Mouse (Mus musculus) right cerebral cortex, postnatal 14 days (tissue): ENCODE measurements around the gene Ppp1r15a.

ENCODE experiments used
- DNase-seq: peaks from one replicate; pipeline ENCODE4 v3.0.0; 2022

Ppp1r15a gene

DNA sequence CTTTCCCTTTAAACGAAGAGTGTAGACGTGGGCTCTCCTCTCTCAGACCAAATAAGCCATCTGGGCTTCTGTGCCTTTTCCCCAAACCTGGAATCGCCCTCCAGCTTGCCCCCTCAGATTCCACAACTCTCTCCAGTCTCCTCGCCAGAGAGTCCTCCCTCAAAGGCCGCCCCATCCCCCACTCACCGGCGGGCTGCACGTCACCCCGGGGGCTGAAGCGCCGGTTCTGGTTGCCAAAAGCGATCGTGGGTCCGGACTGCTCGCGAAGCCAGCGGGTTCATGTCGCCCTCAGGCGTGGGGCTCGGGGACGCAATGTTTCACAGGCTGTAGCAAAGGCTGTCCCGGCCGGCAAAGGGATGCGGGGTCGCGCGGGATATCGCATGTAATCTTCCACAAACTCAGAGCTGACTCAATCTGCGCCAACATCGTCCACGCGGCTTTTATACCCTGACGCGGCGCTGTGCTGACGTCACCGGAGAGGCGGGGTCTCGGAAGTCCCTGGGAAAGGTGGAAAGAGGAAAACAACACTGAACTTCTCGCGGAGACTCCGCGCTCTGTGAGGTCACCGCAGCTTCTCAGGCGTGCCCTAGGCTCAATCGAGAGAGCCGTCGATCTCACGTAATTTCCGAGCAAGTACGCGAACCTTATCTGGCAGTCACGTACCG is at the start of gene Ppp1r15a, which contains the start of gene Plekha4:
Ppp1r15a (minus strand) TSS at position 460 of the 665 bp plus-strand sequence.
Plekha4 (plus strand) TSS at position 522 of the 665 bp plus-strand sequence.
- DNase-seq: peak; percentile 91

DNA sequence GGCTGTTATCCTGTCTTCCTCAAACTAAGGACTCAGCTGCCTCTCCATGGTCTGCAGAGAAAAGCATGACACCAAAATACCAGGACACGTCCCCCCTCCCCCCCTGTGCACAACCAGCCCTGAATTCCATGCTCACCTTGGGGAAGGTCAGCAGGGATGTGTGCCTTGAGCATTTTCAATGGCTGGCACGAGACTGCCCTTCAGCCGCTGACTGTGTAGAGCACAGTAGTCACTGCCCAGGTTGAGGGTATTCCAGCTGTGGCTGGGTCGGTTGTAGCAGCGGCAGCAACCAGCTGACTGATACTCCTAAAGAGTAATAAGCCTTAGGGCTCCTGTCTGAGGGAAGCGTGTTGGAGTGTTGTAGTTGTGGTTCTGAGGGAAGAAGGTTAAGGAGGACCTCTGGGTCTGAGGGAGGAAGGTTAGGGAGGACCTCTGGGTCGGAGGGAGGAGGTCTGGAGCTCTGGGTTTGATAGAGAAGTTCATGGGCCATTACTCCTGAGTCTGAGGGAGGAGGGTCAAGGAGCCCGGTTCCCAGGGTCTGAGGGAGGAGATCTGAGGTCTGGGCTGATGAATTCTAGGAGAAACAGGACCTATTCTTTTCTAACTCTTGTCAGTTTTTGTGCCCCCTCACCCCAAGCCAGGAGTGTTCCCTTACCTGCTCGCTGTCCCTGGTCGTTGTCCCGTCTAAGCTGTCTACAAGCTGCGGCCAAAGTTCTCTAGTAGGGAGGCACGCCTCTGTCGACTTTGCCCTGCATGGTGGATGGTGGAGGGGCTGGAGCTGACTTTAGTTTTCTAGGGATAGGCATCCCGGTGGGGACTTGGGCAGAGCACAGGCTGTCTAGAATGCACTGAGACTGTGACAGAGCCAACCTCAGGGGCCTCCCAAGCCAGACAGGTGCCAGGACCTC is 48.7 kb upstream of the Ppp1r15a start:
- no peak for DNase-seq

DNA sequence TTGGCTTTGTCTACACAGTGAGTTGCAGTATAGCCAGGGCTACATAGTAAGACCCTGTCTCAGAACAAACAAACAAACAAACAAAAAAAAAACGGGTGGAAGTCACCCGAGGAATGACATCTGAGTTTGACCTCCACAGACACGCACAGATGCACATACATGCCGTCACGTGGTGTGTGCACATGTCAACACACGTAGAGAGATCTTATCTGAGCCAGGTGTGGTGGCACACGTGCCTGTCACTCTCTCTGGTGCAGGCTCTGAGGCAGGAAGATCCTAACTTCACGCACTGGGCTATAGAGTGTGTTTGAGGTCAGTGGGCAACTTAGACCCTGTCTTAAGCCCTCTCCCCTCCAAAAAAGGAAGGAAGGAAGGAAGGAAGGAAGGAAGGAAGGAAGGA is 47.9 kb upstream of the Ppp1r15a start:
- no peak for DNase-seq

- no peak for DNase-seq
Observed at GRCm38 (mm10) chr7:45571966-45572365, 45.9 kb upstream of the Ppp1r15a start.

DNA sequence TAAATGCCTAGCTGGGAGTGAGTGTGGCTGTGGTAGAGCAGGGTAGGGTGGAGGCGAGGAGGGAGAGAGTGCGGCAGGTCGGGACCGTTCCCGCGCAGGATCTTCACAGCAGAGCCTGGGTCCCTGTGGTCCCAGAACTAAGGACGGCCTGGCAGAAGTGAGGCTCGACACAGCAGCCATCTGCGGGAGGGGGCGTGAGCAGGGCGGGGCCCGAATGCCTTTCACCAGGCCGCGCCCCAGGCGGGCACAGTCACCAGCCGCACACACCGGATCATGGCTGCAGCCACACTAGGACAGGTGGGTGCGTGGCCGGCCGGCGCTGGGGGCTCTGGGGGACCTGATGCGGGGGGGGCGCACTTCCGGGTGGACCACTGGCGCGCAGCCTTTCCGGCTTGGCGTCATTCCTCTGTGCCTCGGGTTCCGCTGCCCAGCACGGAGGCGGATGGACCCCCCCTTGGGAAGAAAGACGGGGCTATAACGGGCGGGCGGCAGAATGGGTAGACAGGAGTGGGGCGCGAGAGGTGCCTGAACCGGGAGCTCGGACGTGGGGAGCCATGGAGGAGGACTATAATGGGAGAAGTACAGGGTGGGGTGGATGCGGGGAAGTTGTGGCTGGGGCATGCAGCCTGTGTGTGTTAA is 44.2 kb upstream of the Ppp1r15a start, which contains the start of gene Bcat2:
Bcat2 (plus strand) TSS at position 51 of the 639 bp plus-strand sequence.
- peak; percentile 77 for DNase-seq

DNA sequence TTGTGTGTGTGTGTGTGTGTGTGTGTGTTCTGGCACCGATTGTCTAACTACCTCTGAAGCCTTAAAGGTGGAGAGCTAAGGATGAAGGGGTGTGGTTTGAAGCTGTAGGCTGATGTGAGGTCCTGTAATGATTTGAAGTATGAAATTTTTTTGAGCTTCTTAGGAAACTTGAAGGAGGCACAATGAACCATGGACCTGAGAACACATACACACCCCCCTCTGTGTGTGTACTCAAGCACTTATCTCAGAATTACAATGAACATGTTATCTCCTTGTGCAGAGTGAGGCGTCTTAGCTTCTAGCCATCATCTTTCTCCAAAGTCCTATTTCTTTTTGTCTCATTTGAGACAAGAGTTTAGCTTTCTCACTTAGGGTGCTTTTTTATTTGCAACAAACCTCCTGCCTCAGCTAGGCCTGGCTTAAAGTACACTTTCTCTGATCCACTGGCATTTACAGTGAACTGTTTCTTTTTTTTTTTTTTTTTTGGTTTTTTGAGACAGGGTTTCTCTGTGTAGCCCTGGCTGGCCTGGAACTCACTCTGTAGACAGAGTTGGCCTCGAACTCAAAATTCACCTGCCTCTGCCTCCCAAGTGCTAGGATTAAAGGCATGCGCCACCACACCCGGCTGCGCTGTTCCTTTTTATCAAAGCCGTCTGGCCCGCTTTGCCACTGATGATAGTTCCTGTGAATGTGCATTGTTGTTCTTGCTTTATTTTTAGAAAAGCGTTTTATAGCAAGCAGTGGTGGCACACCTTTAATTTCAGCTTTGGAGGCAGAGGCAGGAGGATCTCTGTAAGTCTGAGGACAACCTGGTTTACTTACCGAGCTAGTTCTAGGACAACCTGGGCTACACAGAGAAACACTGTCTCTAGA is 42.8 kb upstream of the Ppp1r15a start:
- DNase-seq: no peak

DNA sequence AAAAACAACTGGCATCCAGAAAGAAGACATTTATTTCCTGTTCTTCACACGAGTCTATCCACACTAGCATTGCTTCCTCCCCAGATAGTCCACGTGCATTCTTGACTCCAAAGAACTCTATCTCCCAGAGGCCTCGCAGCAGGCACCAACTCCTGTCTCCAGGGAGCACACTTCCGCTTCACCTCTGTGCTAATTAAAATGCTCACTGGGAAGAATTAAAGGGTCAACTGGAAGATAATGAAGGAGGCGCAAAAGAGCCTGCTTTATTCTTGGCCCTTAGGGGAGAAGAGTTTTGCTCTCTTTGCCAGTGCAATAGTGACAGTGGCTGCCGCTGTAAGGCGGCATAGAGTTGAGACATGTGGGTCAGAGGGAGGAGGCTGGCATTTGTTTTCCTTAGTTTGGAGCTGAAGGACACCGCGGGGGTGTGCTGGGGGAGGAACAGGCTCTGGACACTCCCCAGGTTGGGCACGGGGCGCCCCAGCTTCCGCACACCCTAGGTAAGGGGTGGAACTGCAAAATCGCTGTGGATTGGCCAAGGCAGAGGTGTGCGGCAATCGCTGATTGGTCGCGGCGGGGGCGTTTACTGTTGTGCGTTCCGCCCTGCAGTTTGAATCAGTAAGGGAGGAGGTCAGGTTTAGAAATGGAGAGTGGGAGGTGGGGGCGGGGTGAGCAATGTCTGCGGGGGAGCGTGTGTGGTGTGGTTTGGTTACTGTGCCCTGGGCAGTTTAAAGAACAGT is 41.9 kb upstream of the Ppp1r15a start:
- DNase-seq: peak; percentile 87

DNA sequence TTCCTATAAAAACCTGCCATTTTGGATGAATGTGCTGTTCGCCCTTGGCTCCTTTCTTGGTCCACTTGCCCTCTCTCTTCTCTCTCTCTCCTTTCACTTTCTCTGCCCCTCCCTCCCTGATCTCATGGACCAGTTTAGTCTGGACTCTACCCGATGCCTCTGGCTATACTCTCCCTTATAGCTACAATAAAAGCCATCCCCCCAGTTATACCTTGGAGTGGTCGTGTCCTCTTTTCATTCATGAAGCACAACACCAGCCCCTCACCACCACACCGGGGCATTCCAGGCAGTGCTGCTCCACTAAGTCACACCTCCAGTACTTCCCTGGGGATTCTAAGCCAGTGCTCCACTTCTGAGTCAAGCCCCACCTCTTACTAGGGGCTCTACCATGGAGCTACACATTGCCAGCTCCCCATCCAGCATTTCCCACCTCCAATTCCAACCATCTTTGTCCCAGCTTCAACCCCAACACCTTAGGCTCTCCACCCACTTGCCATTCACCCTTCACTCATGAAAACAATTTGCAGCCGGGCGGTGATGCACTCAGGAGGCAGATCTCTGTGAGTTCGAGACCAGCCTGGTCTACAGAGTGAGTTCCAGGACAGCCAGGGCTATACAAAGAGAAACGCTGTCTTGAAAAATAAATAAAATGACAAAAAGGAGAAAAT is 41.2 kb upstream of the Ppp1r15a start:
- no peak for DNase-seq

GRCm38 (mm10) chr7:45565446-45565845 is 39.4 kb upstream of the Ppp1r15a start:
- DNase-seq: no peak

GRCm38 (mm10) chr7:45564811-45565210 is 38.7 kb upstream of the Ppp1r15a start:
- DNase-seq: no peak

DNA sequence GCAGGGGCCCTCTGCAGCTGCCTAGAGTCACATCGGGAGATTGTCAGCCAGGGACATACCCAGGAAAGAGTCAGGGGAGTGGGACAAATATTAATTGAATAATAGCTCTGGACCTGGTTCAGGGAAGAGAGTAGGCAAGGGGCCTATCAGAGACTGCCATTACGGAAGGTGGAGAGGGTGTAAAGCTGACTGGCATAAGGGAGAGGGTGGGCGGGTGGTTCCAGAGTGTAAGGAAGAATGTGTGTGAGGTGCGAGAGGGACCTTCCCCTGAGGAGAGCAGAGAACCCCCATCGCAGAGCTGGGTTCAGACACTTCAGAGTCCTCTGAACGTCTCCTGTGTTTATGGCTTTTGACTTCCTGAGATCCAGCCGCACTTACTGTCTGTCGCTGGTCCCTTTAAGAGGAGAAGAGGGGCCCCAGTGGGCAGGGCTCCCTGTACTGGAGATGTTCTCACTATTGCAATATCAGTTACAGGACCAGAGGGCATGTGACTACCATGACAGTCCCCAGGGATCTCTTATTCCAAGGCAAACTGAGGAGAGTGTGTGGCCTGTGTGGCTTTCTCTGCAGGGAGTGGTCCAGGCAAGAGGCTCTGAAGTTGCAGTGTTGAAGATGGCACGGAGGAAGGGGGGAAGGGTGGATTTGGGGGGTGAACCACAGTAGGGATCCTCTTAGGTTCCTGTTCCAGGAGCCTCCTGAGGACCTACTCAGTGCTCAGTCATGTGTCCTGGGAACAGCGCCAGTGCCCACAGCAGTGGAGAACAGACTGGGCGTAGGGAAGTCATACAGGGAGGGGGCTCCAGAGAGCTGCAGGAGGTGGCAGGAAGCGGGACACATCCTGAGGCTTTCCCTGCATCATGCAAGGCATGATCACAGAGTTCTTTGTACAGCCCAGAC is 35.8 kb upstream of the Ppp1r15a start:
- DNase-seq: no peak

DNA sequence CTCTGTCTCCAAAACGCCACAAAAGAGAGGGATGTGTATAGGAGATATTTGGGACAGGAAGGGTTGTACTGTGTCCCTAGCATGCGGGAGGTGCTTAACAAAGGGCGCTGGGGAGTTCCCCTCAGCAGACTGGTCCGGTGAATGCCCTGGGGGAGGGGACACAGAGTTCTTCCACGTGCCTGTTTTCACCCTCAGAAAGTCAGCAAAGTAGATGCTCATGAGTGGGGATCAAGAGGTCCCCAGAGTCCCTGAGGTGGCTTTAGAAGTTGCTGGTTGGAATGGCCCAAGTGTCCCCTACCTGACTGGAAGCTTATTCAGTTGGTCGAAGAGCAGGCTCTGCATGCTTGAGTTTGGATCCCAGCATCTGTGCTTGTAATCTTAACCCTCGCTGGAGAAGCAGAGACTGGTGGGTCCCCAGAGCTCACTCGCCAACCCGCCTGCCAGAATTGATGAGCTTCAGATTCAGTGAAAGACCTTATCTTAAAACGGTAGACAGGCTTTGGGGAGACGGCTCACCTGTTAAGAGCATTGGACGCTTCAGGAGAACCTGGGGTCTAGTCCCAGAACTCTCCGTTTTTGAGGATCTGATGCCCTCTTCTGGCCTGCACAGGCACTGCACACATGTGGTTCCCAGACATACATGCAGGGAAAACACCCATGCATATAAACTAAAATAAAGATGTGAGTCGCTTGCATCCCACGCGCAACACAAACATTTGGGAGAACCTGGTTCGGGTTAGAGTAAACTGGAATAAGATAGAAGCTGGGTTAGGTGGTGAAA is 35.0 kb upstream of the Ppp1r15a start:
- DNase-seq: peak; percentile 74

GRCm38 (mm10) chr7:45560241-45560640 is 34.2 kb upstream of the Ppp1r15a start:
- DNase-seq: no peak

GRCm38 (mm10) chr7:45558907-45559306 is 32.8 kb upstream of the Ppp1r15a start:
- DNase-seq: no peak

GRCm38 (mm10) chr7:45555787-45556186 is 29.7 kb upstream of the Ppp1r15a start:
- DNase-seq: peak; percentile 77

GRCm38 (mm10) chr7:45554744-45555143 is 28.7 kb upstream of the Ppp1r15a start, which contains the start of gene Hsd17b14:
Hsd17b14 (plus strand) TSS chr7:45554893.
- DNase-seq: no peak

DNA sequence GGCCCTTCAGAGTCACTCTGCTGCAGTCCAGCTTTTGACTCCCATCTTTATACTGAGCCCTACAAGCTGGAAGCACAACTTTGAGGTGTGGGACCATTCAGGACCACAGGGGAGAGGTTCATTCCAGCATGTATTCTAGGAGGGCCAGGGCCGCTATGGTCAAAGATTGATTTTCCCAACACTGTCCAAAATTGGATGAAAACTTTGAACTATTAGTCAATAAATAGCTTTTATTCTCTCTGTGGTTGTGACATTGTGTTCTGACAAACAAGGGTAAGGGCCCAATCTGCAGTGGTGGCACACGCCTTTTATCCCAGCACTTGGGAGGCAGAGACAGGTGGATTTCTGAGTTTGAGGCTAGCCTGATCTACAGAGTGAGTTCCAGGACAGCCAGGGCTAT is 27.9 kb upstream of the Ppp1r15a start:
- DNase-seq: no peak

DNA sequence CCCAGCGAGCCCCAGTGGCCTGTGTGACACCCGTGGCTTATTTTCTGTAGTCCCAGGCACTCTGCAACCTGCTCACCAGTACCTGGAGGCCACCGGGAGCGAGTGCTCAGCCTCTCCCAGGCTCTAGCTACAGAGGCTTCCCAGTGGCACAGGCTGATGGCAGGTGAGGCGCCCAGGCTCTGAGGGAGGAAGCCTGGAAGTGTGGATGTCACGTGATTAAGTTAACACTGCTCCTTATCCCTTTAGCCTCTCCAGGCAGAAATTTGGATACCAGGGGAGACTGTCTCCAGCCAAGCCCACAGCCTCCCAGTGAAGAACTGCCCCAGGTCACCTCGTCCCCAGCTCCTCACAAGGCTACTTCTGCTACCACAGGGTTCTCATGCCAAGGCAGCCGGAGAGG is 27.5 kb upstream of the Ppp1r15a start:
- DNase-seq: no peak

DNA sequence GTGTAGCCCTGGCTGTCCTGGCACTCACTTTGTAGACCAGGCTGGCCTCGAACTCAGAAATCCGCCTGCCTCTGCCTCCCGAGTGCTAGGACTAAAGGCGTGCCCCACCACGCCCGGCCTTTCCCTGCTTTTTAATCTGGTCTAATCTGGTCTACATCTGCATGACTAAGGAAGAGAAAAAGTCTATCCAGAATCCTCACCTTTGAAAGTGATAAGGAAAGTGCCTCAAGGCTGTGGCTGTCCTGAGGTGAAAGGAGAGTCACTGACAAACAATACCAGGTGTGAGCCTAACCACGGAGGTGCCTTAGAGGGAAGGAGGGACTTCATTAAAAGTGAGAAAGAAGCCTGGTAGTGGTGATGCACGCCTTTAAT is 25.4 kb upstream of the Ppp1r15a start:
- DNase-seq: no peak
